Mouse (Mus musculus) spleen, postnatal 10 days (tissue): ENCODE results near the gene Mecom.

ENCODE experiments used
- DNase-seq, 2 experiments: peaks; one replicate each; pipeline ENCODE4 v3.0.0; 2021 to 2022; ENCODE audit warnings: low spot score in 2 of 2

Gene Mecom

DNA sequence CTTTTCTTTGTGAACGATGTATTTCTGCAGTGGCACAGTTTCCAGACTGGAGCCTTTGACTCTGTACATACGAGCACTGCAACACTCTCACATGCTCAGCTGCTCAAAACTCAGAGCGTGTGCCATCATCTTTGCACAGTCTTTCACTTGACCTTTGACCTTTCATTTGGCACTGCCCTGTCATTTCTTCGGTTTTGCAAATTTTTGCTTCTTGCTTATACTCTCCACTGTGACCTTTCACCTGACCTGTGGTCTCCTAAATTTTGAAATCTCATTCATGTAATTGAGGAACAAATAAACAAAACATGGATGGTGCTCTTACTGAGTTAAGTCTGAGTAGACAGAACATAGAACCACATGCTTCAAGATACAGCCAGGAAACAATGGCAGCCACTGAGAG is 446.7 kb downstream of the Mecom start:
- no peak for DNase-seq

DNA sequence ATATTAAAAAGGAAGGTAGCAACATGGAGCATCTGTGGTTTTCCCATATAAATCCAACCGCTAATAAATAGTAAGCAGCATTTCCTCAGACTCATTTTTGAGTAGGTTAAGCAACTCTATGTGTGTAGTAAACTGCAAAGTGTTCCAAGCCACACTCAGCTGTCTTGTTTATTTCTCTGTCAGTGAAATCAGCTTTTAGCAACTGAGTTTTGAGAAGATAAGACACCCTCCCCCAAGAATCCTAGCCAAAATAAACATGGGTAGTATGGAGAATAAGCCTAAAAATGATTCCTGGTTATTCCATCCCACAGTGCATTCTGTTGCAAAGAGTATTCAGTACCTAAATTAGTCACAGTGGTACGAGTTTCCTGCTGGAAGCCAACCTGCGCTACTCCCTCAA is 450.1 kb downstream of the Mecom start:
- DNase-seq: no peak

DNA sequence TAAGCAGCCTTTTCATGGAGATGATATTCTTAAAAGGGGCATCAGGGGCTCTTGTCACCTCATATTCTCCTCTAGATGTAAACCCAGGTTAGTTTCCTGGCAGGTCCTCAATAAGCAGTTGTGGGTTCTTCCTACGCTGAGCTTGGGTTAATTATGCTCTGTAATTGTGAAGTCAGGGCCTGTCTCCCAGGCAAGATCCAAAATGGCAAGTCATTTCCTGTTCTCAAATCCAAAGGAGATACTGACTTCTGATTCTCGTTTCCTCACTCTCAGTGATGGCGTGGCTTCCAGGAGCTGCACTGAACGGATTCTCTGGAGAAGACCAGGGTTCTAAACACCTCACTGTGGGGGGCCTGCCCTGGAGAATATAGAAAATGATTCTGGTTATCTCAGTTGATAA is 450.7 kb downstream of the Mecom start:
- no peak for DNase-seq

DNA sequence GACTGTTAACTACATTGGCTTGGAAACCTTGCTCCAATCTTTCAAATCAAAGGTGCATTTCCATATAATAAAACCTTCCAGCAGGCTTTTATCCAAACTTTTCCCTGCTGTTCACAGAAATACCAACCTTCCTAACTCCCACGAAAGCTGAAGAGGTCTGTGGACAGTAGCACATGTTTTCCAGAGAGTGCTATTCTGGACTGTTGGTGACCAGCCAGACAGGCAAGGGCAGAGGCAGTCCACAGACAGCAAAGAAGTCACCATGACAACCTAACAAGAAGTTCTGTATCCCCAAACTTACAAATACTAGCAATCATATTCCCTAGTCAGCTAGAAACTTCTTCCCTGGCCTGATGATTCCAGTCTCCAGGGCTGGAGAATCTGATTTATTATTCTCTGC is 454.8 kb downstream of the Mecom start:
- no peak for DNase-seq

DNA sequence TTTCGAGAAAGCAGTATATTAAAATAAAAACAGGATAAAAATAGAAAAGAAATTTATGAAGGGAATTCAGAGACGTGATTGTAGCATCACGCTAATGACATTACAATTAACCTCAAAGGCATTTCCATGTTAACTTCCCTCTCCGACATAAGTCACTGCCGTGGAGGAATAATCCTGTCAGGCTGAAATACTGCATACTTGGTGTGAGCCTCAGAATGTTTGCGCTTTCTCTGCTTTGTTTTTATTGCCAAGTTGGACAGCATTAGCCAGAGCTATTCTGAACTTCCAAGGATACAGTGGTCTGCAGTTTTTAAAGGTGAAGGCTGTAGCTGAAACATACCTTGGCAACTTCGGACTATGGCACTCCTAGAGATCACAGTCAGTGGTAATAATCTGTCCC is 455.3 kb downstream of the Mecom start:
- DNase-seq: no peak

DNA sequence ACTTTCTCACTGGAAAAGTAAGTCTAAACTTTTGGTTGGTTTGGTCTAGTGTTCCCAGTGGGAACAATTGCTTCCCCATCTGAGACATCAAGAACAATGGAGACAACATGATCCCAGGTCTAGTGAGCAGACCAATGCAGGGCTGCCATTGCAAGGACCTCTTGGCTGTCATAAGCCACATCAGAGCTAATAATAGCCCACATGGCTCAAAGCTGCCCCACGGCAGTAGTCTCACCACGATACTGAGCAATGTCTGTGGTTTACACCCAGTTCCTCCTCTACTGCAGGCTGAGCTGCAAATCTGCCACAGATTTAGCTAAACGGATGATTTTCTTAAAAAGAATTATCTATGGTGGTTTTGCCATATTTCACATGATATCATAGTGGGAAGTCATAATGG is 455.9 kb downstream of the Mecom start:
- DNase-seq: no peak

DNA sequence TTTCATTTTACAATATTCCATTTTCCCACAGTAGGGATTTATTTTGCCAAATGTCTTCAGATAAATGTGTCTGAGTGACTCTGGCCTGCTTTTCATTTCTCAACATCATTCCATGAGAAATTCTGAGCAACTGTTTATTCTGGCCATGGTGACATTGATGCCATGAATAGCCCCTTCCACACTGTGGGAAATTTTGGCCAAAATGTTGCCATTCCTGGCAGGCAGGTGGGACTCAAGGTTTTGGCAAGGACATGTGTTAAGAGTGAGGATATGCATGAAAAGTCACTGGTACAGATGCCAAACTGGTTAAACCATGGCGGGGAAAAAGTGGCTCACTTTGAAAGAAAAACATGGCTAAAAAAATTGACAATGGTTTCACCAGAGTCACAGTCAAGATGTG is 456.4 kb downstream of the Mecom start:
- no peak for DNase-seq

DNA sequence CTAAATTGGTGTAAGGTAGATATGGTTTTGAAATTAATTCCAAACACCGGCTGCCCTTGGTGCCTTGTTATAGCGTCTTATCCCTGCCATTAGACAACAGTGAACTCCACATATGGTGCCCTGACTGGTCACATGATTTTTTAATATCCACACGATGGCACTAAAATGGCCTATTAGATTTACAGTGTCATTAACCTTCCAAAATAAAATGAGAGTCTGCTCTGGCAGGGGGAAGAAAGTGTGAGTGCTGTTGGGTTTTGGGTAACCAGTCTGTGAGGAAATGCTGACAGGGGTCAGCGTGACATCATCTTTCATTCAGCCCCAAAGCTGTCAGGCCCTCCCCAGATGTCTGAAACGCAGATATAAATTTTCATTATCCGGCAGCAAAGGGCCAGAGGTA is 461.7 kb downstream of the Mecom start:
- DNase-seq: no peak

DNA sequence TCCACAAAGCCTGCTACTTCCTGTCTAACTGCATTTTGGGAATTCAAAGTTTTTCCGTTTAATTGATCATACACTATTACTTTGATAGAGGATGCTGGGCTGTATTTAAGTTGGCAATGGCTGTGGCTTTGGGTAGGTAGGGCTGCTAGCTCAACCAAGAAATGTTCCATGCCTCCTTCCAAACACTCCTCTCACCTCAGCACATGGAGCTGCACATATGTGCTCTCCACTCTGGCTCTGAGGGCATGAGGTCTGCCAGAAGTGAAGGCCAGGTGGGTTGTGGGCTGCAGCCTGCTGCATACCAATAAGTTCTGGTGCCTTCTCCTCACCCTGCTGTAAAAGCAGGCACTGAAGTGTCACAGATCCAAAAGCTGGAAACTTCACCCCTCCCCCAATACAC is 464.0 kb downstream of the Mecom start:
- DNase-seq: no peak

DNA sequence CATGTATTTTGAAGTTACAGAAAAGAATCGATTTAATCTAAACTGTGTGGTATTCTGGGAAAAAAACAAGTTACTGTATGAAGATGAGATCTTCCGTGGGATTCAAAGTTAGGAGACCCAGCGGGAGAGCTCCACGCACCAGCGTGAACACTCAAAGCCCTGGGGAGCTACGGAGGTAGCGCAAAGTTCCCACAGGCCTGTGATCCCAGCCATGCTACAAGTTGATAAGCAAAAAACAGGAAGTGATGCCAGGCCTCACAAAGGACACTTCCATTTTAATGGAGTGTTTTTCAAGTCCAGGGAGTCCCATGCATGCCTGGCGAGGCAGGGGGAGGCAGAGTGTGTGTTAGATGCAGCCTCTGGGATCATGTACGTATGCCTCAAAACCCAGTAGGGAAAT is 464.5 kb downstream of the Mecom start:
- no peak for DNase-seq

DNA sequence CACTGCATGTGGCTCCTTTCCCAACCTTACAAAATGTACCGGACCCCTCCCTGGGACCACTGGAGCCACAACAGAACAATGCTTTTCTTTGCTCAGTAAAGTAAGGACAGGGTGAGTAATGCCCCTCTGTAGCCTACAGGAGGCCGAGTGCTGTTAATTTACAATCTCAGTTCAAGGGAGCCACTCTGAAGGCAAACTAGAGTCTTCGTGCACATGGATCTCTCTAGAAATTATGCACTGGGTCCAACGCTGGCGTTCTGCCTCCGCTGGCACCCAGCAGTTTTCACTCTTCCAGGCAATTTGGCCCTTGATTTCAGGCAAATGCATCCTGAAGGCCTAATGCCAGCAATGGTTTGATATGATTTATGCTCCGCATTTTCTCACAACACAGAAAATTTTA is 467.0 kb downstream of the Mecom start:
- DNase-seq: no peak

DNA sequence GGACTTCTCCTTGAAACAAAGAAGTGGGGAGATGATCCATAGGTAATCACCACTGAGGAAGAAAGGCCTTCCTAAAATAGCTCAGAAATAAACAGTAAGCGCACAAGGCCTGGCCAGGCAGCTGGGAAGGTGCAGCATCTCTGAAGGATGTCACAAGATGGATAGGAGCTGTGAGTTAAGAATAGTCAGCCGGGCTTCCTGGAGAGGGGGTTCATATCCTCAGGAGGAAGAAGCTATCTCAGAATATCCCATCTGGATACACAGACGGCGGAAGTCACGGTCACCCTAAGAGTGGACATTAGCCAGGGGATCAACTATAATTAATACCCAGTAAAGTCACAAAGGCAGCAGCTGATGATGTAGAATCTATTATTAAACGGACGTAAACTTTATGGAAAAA is 471.3 kb downstream of the Mecom start:
- DNase-seq: no peak

DNA sequence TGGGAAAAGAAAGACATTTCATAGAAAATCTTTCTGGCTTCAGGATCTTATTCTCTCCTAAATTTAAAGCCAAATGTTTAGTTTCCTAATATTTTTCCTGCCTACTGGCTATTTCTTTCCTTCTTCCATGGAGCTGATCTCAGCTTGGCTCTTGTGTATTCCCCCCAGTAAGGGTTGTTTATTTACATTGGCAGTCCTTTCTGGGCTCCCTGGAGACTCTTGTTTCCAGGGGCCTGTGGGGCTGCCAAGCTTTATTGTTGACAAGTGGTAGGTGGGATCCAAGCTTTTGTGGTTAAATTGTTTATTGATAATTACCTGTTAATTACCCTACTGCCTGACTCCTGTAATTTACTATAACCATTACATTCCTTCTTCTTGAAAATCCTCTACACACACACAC is 476.5 kb downstream of the Mecom start:
- DNase-seq: no peak

DNA sequence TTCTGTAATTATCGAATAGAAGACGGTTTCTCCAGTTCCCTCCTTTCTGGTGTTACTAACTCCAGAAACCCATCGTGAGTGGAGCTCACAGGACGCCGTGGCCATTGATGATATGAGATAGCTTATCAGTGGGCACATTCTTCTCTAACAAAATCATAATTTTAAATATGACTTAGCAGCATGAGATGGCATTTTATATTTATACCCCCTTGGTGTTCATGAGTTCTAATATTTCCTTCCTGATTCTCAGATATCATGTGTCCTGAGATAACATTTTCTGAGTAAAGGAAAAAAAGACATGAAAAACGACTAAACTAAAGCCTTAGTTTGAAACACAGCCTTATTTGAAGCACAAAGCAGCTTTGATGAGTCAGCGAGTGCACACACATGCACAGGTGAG is 481.3 kb downstream of the Mecom start:
- DNase-seq: no peak

DNA sequence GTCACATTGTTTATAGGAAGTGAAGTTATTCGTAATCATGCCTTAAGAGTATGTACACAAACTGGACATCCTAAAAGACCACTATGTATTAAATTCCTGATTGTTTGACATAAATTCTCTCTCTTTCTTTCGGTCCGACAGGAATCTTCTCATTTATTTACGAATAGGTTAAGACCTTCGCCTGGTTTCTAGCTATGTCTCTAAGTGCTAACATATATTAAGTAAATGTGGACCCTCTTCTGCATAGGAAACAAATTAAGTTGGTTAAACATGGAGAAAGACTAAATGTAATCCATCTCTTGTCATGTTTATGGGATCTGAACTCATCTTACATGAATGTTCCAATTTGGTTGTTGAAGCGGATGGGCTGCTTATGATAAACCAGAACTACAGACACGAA is 487.8 kb downstream of the Mecom start:
- no peak for DNase-seq

DNA sequence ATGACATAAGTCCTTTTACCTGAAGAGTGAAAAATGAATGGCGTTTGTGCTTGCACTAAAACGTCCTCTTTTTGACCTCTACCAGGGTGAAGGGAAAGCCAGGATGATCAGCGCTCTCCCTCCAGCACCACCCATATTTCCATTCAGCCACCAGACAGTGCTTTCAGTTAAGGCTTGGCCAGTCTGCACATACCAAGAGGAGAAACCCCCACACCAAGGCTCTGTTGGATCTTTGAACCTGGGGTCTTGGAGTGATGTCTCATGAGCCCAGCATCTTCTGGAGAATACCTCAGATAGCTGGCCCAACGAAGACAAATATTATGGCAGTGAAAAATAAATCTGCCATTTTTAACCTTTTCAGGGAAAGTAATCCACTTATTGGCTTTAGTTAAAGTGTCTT is 488.2 kb downstream of the Mecom start:
- DNase-seq: no peak

DNA sequence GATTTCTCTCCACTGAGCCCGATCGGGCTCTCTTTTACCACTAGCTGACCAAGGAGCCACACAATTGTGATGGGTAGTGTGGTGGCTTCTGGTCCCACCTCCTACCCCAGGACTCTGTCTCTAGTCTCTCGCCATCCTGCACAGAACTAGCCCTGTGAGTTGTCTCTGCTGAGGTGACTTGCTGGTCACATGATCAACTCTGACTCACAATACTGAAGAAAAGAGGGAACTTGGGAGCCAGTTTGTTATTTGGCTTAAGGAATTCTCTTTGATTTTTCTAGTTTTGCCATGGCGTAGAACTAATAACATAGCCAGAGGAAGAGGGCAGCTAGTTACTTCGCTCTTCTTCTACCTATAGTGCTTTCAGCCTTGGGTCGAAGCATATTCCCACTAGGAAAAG is 496.5 kb downstream of the Mecom start:
- no peak for DNase-seq

DNA sequence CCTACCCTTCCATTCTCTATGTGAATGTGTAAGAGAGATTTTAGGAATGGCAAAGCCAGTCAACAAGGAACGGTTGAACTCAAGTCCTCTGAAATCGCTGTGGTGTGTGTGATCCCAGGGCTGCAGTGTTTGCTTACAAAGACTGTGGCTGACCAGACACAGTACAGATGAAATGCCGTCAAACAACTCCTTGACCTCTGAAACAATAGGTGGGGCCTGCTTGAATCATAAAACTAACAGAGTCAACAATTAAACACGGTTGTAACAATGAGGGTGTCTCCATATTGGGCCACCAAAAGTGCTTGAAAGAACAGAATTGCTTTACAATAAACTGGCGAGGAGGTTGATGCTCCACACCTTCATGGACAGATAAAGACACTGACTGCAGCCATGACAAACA is 497.0 kb downstream of the Mecom start:
- no peak for DNase-seq

DNA sequence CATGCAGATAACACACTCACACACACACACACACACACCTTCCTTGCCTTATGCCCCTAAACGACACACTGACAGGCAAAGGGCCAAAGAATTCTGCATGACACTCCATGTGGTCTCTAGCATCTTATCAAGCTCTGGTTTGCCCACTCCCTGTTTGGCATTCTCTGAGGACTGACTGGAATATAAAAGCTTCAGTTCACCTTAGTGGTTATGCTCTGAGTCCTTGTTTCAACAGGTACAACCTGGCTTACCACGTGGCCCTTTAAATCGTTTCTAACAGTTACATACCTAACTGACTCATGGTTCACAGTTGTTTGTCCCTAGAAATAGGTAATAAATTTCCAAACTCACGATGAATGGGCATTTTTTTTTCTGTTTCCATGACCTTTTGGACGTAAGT is 499.0 kb downstream of the Mecom start:
- no peak for DNase-seq

DNA sequence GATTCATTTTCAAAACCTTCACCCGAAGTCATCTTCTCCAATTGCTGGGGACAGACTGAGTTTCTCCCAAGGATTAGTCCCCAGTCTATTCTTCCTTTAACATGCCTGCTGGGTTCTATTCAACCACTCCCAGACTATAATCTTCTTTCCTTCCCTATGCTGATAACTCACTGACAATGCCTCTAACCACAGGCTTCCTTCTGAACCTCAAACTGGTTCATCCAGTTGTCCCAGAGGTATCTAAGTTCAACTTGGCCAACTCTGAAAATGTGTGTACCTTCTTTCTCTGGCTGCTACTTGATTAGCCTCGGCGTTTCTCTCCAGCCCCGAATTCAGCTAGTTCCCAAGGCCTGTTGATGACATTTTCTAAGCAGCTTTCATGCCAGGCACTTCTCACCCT is 499.7 kb downstream of the Mecom start:
- DNase-seq: no peak

DNA sequence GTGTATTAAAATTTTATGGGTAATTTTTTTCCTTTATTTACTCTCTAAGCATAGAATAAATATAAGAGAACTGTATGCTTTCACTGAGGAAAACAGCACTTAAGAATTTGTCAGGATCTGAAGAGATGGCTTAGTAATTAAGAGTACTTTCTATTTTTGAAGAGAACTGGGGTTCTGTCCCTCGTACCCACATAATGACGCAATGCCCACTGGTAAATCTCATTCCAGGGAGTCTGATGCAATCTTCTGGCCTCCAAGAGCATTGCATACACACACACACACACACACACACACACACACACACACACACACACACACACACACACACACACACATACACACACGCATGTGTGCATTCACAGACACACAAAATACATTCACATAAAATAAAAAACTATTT is 504.3 kb downstream of the Mecom start:
- DNase-seq: no peak

DNA sequence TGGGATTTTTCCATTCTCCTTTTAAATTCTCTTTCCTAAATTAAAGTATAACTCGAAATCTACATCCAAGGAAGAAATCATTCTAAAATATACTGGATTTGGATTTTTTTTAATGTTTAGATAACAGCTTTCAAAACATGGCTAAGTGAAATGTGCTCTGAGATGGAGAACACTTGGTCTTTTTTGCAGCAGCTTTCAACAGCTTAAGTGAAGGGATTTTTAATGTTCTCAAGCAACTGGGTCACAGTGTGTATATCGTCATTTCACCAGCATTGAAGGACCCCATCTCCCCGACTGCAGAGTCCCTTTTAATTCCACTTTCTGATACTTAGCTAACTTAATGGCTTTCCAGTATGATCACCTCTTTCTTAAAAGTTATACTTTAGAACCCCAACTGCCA is 509.3 kb downstream of the Mecom start:
- DNase-seq: no peak

DNA sequence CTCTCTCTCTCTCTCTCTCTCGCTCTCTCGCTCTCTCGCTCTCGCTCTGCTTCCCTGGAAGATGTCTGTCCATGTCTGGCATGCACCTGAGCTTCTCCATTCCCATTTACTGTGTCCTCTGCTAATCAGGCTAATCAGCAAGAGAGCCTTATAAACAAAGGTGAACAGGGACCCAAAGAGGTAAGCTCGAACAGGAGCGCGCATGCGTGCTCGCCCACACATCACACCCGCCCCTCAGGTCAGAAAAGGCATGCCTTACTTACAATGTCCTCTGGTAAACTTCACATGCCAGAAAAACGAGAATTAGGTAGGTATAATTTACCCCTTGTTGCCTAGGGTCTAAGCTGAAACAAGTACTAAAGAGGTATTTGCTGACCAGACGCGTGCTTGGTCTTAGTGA is 527.8 kb downstream of the Mecom start:
- no peak for DNase-seq

DNA sequence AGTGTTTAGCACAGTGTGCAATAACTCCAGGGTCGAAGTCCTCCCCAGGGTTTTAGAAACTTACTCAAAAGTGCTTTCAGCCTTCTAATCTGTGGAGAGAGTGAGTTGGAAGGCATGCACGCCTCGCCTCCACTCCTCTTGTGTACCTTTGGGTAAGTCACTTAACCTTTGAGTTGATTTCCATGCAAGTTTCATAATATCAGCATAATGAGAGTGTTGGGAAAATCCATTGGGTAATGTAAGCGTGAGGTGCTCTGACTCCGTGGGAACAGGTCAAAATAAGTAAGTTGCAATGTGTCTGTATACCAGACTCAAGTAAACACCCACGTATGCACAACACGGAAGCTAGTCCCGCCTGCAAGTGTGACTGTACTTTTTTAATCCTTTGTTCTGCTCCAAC is 528.4 kb downstream of the Mecom start:
- no peak for DNase-seq

DNA sequence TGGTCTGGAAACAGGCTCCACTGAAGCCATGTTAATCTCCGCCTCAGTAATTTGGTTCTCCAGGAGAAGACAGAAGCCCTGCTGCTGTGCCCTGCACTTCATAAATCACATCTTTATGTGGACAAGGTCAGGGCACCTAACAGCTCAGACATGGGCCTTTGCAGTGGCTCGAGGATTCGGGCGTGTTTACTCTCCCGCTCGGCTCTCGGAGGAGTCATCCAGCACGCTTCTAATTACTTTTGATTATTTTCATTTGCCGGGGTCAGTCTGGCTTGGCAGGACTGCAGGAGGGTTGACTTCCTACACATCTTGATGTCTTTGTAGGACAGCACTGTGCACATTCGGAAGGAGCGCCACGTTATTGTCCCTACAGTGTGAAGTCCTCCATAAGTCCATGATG is 529.6 kb downstream of the Mecom start:
- DNase-seq: no peak
